In genomic region chr8:122330446-122331133, GRCm38 (mm10) we compare ENCODE assay signal across 11 mouse cellular contexts. TPM values are rescaled to one million over a fixed set of nuclear protein-coding genes. Genes with fewer than 3 reads are reported as not detected.
DNase-seq lines count a peak whose midpoint lies in the region; ATAC-seq and TF ChIP-seq lines count a peak whose summit lies in the region.
"Had no signal": no experiment of that assay in that cellular context is flagged by ENCODE, and none has a peak within 500 bp of the region (broad histone marks: within the 10 kb centered on the region; RNA-seq: fewer than 3 reads in every experiment).

No protein-coding gene starts in this region.

- TF ChIP-seq POLR2A in cortical plate, adult 2 months (IDR thresholded peaks at IDR 0.05; ENCODE audit: extremely low read depth, insufficient read depth, low read length) = no peak

- no peak for TF ChIP-seq CTCF in cortical plate, adult 2 months (IDR thresholded peaks at IDR 0.05; ENCODE audit: extremely low read depth, insufficient read depth, low read length)

- no peaks in the 10 kb centered on the region for H3K9me3 ChIP-seq in kidney, embryonic 15.5 days (replicated peaks)

- DNase-seq in kidney, postnatal 36 days = no peak
- no peak for DNase-seq in ovary, postnatal 36 days (ENCODE audit: low spot score)
- no peak for DNase-seq in cerebellum, postnatal 25 days
- DNase-seq in lung, adult 18-20 months = no peak
- DNase-seq: right cerebral cortex, postnatal 14 days had no signal

- peaks cover 26% of the 10 kb centered on the region for H3K36me3 ChIP-seq in kidney, embryonic 15.5 days

- no peak overlapping the region for H3K4me3 ChIP-seq in kidney, embryonic 15.5 days (replicated peaks)
- H3K4me3 ChIP-seq in cortical plate, adult 2 months (ENCODE audit: insufficient read depth, low read length) = no peak overlapping the region

- ATAC-seq in kidney, embryonic 15.5 days (replicated peaks; ENCODE audit: low FRiP score) = no peak
- ATAC-seq in erythroid progenitor cell, adult 5-6 weeks (replicated peaks; ENCODE audit: low FRiP score, poor library complexity, severe bottlenecking) = peak; percentile 68
- peak; percentile 35 for ATAC-seq in megakaryocyte progenitor cell, adult 5-6 weeks (replicated peaks; ENCODE audit: poor library complexity)

- peaks cover 16% of the 10 kb centered on the region for H3K27me3 ChIP-seq in kidney, embryonic 15.5 days

- H3K9ac ChIP-seq in kidney, embryonic 15.5 days = no peak overlapping the region

- H3K4me1 ChIP-seq in kidney, embryonic 15.5 days = peaks cover 48% of the 10 kb centered on the region
- H3K4me1 ChIP-seq in cortical plate, adult 2 months (ENCODE audit: control insufficient read depth, insufficient read depth, low read length) = no peaks in the 10 kb centered on the region

- WGBS in kidney, embryonic 15.5 days = 73% methylated on average over 12 of the region's 12 CpGs

- H3K27ac ChIP-seq in kidney, embryonic 15.5 days = peak overlapping the region; percentile 72
- 0 out of 2 replicates have a peak overlapping the region, but pooled peaks have one; percentile 14 for H3K27ac ChIP-seq in cortical plate, adult 2 months (ENCODE audit: insufficient read depth, low read length)

- no peak overlapping the region for H3K4me2 ChIP-seq in kidney, embryonic 15.5 days

RNA-seq across cellular contexts. Expression of gene Trhr2, which starts 30.0 kb away (rescaled TPM):
- not detected in 2 replicates for polyA plus RNA-seq in kidney, embryonic 15.5 days (2015; fragmentation: Nextera tagmentation; extraction: Ambion mirVana)
- 4.0 and 5.5 TPM in 2 replicates for polyA plus RNA-seq in cortical plate, adult 2 months (2012; rRNA removed)
- not detected in 2 replicates for total RNA-seq in erythroid progenitor cell, adult 5-6 weeks (2015; ENCODE audit: low replicate concordance)
- total RNA-seq in erythroid progenitor cell, adult 5-6 weeks (2017; ENCODE audit: low replicate concordance) = not detected in 2 replicates
- not detected in 2 replicates for total RNA-seq in megakaryocyte progenitor cell, adult 5-6 weeks (2015)
- not detected in 2 replicates for total RNA-seq in megakaryocyte progenitor cell, adult 5-6 weeks (2017)
- total RNA-seq: adrenal gland, postnatal 14 days; ES-E14 had no signal

RNA-seq across cellular contexts. Expression of gene Zc3h18, which starts 45.8 kb away (rescaled TPM):
- 53.2 and 53.9 TPM in 2 replicates for polyA plus RNA-seq in kidney, embryonic 15.5 days (2015; fragmentation: Nextera tagmentation; extraction: Ambion mirVana)
- 33.0 and 33.6 TPM in 2 replicates for polyA plus RNA-seq in cortical plate, adult 2 months (2012; rRNA removed)
- total RNA-seq in erythroid progenitor cell, adult 5-6 weeks (2015; ENCODE audit: low replicate concordance) = 32.3 and 32.8 TPM in 2 replicates
- 57.9 and 58.0 TPM in 2 replicates for total RNA-seq in erythroid progenitor cell, adult 5-6 weeks (2017; ENCODE audit: low replicate concordance)
- total RNA-seq in megakaryocyte progenitor cell, adult 5-6 weeks (2015) = 26.1 and 27.2 TPM in 2 replicates
- total RNA-seq in megakaryocyte progenitor cell, adult 5-6 weeks (2017) = 55.6 and 67.3 TPM in 2 replicates

RNA-seq across cellular contexts. Expression of gene Zfpm1, which starts 48.6 kb away (rescaled TPM):
- polyA plus RNA-seq in kidney, embryonic 15.5 days (2015; fragmentation: Nextera tagmentation; extraction: Ambion mirVana) = 2.2 and 2.4 TPM in 2 replicates
- polyA plus RNA-seq in cortical plate, adult 2 months (2012; rRNA removed) = 32.1 and 39.0 TPM in 2 replicates
- total RNA-seq in erythroid progenitor cell, adult 5-6 weeks (2015; ENCODE audit: low replicate concordance) = 176 and 254 TPM in 2 replicates
- total RNA-seq in erythroid progenitor cell, adult 5-6 weeks (2017; ENCODE audit: low replicate concordance) = 303 and 467 TPM in 2 replicates
- total RNA-seq in megakaryocyte progenitor cell, adult 5-6 weeks (2015) = 12.2 and 21.6 TPM in 2 replicates
- total RNA-seq in megakaryocyte progenitor cell, adult 5-6 weeks (2017) = 9.9 and 20.3 TPM in 2 replicates

Comparison
In these comparisons a context has a peak if more than half of its experiments do, and no peak if none do; other contexts are left out.
1. RNA of gene Zfpm1, which starts 48.6 kb away (total RNA-seq): 176 to 467 TPM in erythroid progenitor cell, adult 5-6 weeks; 9.9 to 21.6 TPM in megakaryocyte progenitor cell, adult 5-6 weeks; every median in the first group is over 4 times any median in the second.